Mouse (Mus musculus) ES-E14 (cell line): ENCODE measurements around the gene Miga2. TPM values are rescaled to one million over a fixed set of nuclear protein-coding genes. Genes with fewer than 3 reads are reported as not detected.

ENCODE experiments used
- DNase-seq: peaks from one replicate; pipeline ENCODE4 v3.0.0-alpha.2; 2013; ENCODE audit warnings: low read depth, low spot score
- H3K27ac ChIP-seq: 2 replicates; pipeline ENCODE4 v1.5.1; 2012; ENCODE audit warnings: low read depth, mild to moderate bottlenecking, low read length, moderate library complexity, mixed read lengths; ENCODE audit not compliant: poor library complexity, insufficient read depth, severe bottlenecking
- H3K36me3 ChIP-seq: 2 replicates; pipeline ENCODE4 v1.6.1; 2012; ENCODE audit warnings: mild to moderate bottlenecking, low read length, moderate library complexity, mixed read lengths; ENCODE audit not compliant: control insufficient read depth, poor library complexity, insufficient read depth, severe bottlenecking
- H3K4me1 ChIP-seq, 2 experiments: fragments of 150-350 bp in 1 of 2; sonication (generic) in 1 of 2; 2 replicates each; pipeline ENCODE4 v1.6.1; 2012; ENCODE audit warnings: low read length in 2 of 2, mild to moderate bottlenecking in 1 of 2, mixed read lengths in 1 of 2; ENCODE audit not compliant: control insufficient read depth in 2 of 2, insufficient read depth in 2 of 2, poor library complexity in 1 of 2
- H3K4me3 ChIP-seq, 2 experiments: fragments of 150-350 bp in 1 of 2; sonication (generic) in 1 of 2; 2 replicates each; pipeline ENCODE4 v1.5.1; 2012; ENCODE audit warnings: low read length in 2 of 2, low read depth in 1 of 2, mild to moderate bottlenecking in 1 of 2, mixed read lengths in 1 of 2; ENCODE audit not compliant: insufficient read depth in 1 of 2, poor library complexity in 1 of 2, severe bottlenecking in 1 of 2
- H3K9ac ChIP-seq: 2 replicates; pipeline ENCODE4 v1.6.1; 2012; ENCODE audit warnings: low read depth, mild to moderate bottlenecking, low read length, mixed read lengths; ENCODE audit not compliant: poor library complexity, insufficient read depth, severe bottlenecking
- H3K9me3 ChIP-seq: fragments of 150-350 bp; sonication (generic); 2 replicates; pipeline ENCODE4 v1.6.1; 2012; ENCODE audit warnings: low read depth, mild to moderate bottlenecking, low read length; ENCODE audit not compliant: control insufficient read depth, insufficient read depth
- CHD2 ChIP-seq: IDR thresholded peaks from 2 replicates; pipeline ENCODE4 v1.6.1; 2014; ENCODE audit warnings: mild to moderate bottlenecking, low read depth, low read length, inconsistent platforms
- HCFC1 ChIP-seq: IDR thresholded peaks from 2 replicates; pipeline ENCODE4 v1.6.1; 2012; ENCODE audit warnings: low read length, inconsistent platforms, borderline replicate concordance; ENCODE audit not compliant: insufficient read depth
- MAFK ChIP-seq: IDR thresholded peaks from 2 replicates; pipeline ENCODE4 v1.6.1; 2014; ENCODE audit warnings: mild to moderate bottlenecking, low read depth, low read length, inconsistent platforms; ENCODE audit not compliant: insufficient read depth
- ZC3H11A ChIP-seq: IDR thresholded peaks from 2 replicates; pipeline ENCODE4 v1.6.1; 2012; ENCODE audit warnings: low read depth, mild to moderate bottlenecking, inconsistent platforms, low read length, borderline replicate concordance
- ZNF384 ChIP-seq: IDR thresholded peaks from 2 replicates; pipeline ENCODE4 v1.6.1; 2012; ENCODE audit warnings: low read depth, low read length, inconsistent platforms
- in situ Hi-C, 2 experiments: fragments of 600-800 bp; cut with MboI; formaldehyde crosslinking; loops; one replicate each; pipeline ENCODE4 v1.15.1; 2025; ENCODE audit warnings: low sequenced_read_pairs in 2 of 2, inconsistent platforms in 1 of 2; ENCODE audit not compliant: unreplicated experiment in 2 of 2
- total RNA-seq: library from RNA; depleted of rRNA; stranded (reverse); fragments of 300-350 nt; gene quantifications from 2 replicates; pipeline ENCODE4 v1.2.3, GENCODE M21; 2012

Miga2 gene
- total RNA-seq, 1 experiment, result 46.0 TPM

DNA sequence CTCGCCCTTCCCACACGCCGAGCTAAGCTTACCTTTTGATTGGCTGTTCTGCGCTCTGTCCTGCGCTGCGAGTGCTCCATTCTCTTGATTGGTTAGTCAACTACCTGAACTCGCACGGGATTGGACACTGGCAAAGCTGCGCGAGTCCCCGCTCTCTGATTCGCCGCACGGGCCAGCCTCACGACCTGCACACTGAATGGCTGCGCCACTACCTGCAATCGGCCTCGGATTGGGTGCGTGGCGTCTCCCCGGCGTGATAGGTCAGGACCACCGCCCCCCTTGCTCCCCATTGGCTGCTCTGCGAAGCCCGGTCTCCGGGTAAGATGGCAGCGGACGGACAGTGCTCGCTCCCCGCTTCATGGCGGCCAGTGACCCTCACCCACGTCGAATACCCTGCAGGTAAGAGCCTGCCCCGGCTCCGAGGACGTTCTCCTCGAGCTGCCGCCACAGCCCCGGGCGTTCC, 28.1 kb downstream of the Miga2 start, which contains the start of gene Dolpp1:
Gene Dolpp1, plus strand, starts transcription at position 141 of the 463 bp plus-strand sequence.
- Histone ChIP-seq H3K27ac (no peak within 1 kb of the TSS), H3K4me3 (peak within 1 kb of the TSS; percentile 86 to 89), H3K4me1 (peaks cover 3 to 12% of the 10 kb centered on the region in 2 experiments; a peak in 1 of 4 replicates), H3K36me3 (peaks cover 4% of the 10 kb centered on the region; the same call in 1 of the 2 replicates), H3K9ac (peak within 1 kb of the TSS; percentile 81), H3K9me3 (no peaks in the 10 kb centered on the region)
- peak; percentile 96 for DNase-seq
- in situ Hi-C loops, result no loop called here
- TF ChIP-seq CHD2 (peak; percentile 96), ZNF384 (no peak)

DNA sequence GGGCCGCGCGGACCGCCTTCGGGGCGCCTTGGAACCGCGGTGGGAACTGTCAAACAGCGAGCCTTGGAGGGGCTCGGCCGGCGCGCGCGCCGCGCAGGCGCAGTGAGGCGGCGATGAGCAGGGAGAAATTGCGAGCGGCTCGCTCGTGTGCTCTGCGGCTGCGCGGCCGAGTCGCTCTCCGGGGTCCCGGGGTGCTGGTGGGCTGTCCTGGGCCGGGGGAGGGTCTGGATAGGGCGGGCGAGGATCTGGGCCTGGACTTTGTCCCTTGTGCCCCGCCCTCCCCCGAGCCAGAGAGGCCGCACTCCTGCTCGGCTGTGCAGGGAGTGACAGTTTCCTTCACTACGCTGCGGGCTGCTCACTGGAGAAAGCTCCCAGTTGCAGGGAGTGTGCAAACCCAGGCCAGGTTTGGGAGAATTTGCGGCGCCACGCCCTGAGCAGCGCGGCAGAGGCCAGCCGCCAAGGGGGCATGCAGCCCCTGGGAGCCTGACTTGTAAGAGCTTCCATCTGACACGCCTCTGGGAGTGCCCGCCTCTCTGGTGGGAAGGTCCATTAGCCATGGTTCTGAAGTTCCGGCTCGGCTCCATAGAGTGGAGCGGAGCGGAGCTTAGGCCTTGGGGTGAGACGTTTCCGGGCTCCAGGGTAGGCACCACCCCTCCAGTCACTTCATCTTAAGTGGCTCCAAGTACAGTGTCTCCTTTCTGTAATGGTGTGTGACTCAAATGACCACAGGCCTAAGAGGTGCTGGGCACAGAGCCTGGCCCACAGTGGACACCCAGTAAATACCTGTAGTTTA, 28.7 kb downstream of the Miga2 start:
- peaks cover 9% of the 10 kb centered on the region; the same call in 1 of the 2 replicates for H3K36me3 ChIP-seq
- H3K9ac ChIP-seq, result peak overlapping the region; percentile 81
- no peak for TF ChIP-seq MAFK
- TF ChIP-seq ZNF384, result no peak
- TF ChIP-seq CHD2, result no peak
- TF ChIP-seq HCFC1, result no peak
- no peak for TF ChIP-seq ZC3H11A
- in situ Hi-C loops, result no loop called here
- peak overlapping the region; percentile 86 to 89 for H3K4me3 ChIP-seq
- peaks cover 3 to 12% of the 10 kb centered on the region in 2 experiments; a peak in 1 of 4 replicates for H3K4me1 ChIP-seq
- no peaks in the 10 kb centered on the region for H3K9me3 ChIP-seq
- DNase-seq, result peak; percentile 66
- no peak overlapping the region for H3K27ac ChIP-seq

DNA sequence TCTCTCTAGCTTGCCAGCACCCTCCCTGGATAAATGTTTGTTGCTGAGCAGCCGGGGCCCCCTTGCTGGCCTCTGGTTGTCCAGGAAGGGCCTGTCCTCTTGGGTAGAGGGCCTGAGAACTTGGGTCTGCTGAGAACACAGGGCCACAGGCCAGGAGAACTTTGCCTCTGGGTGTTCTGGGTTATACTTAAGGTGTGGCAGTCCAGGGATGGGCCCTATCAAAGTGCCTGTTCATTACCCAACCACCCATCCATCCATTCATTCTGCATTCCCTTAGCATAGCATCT, 29.3 kb downstream of the Miga2 start:
- no peak for DNase-seq
- Histone ChIP-seq H3K27ac (no peak overlapping the region), H3K4me1 (peaks cover 3 to 15% of the 10 kb centered on the region in 2 experiments; a peak in 1 of 4 replicates), H3K9me3 (no peaks in the 10 kb centered on the region), H3K9ac (no peak overlapping the region), H3K4me3 (peak overlapping the region; percentile 86 to 89), H3K36me3 (peaks cover 12% of the 10 kb centered on the region)
- TF ChIP-seq CHD2, result no peak
- no peak for TF ChIP-seq MAFK
- no peak for TF ChIP-seq ZC3H11A
- TF ChIP-seq HCFC1, result no peak
- no peak for TF ChIP-seq ZNF384
- in situ Hi-C loops, result no loop called here

DNA sequence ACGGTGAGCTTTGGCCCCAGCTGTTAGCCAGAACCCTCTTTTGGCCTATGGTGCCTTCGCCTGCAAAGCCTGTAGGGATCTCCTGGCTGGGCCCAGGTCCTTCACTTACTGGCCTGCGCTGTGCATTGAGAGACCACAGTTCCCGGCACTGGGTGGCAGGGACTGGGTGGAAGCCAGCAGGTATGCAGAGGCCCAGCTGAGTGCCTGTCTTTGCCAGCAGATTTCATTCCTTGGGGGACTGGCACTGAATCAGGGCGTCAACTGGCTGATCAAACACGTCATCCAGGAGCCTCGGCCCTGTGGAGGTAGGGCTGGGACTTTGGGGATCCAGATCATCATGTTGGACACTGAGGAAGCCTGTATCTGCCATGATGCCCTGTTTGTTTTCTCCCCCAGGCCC, 31.7 kb downstream of the Miga2 start:
- peaks cover 7 to 34% of the 10 kb centered on the region in 2 experiments for H3K4me1 ChIP-seq
- no peak overlapping the region for H3K4me3 ChIP-seq
- in situ Hi-C loops, result no loop called here
- no peak overlapping the region for H3K27ac ChIP-seq
- no peaks in the 10 kb centered on the region for H3K9me3 ChIP-seq
- no peak for DNase-seq
- no peak overlapping the region for H3K9ac ChIP-seq
- H3K36me3 ChIP-seq, result peaks cover 17% of the 10 kb centered on the region
- no peak for TF ChIP-seq CHD2
- no peak for TF ChIP-seq MAFK
- TF ChIP-seq ZNF384, result no peak

DNA sequence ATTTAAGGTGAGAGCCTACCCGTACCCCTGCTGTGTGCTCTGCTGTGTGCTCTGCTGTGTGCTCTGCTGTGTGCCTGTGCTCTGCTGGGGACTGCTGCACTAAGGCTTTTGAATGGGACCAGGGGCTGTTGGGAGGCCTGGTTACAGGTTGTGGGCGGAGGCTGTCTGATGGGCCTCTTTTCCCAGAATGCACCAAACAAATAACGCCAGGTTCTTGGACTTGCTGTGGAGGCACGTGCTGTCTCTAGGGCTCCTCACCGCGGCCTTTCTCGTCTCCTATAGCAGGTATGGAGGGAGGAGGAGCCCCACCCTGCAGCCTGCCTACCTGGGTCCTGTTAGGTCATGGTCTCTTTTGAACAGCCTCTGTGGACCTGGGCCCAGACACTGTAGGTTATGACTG, 32.2 kb downstream of the Miga2 start:
- Histone ChIP-seq H3K36me3 (peaks cover 17% of the 10 kb centered on the region), H3K4me3 (peak overlapping the region in 1 of 2 experiments; percentile 8; a peak in 1 of 4 replicates), H3K9ac (peak overlapping the region; percentile 28; the same call in 1 of the 2 replicates), H3K4me1 (peaks cover 7 to 34% of the 10 kb centered on the region in 2 experiments), H3K9me3 (no peaks in the 10 kb centered on the region), H3K27ac (no peak overlapping the region)
- DNase-seq, result no peak
- in situ Hi-C loops, result no loop called here
- TF ChIP-seq CHD2, result no peak
- no peak for TF ChIP-seq MAFK
- no peak for TF ChIP-seq ZC3H11A
- no peak for TF ChIP-seq ZNF384
- no peak for TF ChIP-seq HCFC1
